Mouse (Mus musculus) heart, embryonic 11.5 days (tissue): ENCODE data around the gene Zc3h12c. TPM values are rescaled to one million over a fixed set of nuclear protein-coding genes. Genes with fewer than 3 reads are reported as not detected.
A peak's percentile ranks its signal among the peaks of the same experiment; 100 is the strongest.

Experiments used
- ATAC-seq: fragments of 200-750 bp; cut with Nextera tagmentation; replicated peaks from 2 replicates; pipeline ENCODE4 v1.8.0; 2017; ENCODE audit warnings: moderate library complexity; ENCODE audit not compliant: insufficient number of reproducible peaks, low FRiP score, low TSS enrichment
- H3K27ac ChIP-seq: fragments of 300-500 bp; sonication (generic); 2 replicates; pipeline ENCODE4 v1.5.1; 2014; ENCODE audit warnings: mild to moderate bottlenecking, low read depth, low read length
- H3K27me3 ChIP-seq: fragments of 300-500 bp; sonication (generic); 2 replicates; pipeline ENCODE4 v1.6.1; 2014; ENCODE audit warnings: mild to moderate bottlenecking, low read length, mixed read lengths; ENCODE audit not compliant: control insufficient read depth, insufficient read depth
- H3K36me3 ChIP-seq: fragments of 300-500 bp; sonication (generic); 2 replicates; pipeline ENCODE4 v1.6.1; 2014; ENCODE audit warnings: mild to moderate bottlenecking, low read length, moderate library complexity, mixed read lengths; ENCODE audit not compliant: control insufficient read depth, insufficient read depth
- H3K4me1 ChIP-seq: fragments of 300-500 bp; sonication (generic); 2 replicates; pipeline ENCODE4 v1.6.1; 2014; ENCODE audit warnings: low read length; ENCODE audit not compliant: control insufficient read depth, insufficient read depth
- H3K4me2 ChIP-seq: fragments of 300-500 bp; sonication (generic); 2 replicates; pipeline ENCODE4 v1.6.1; 2014; ENCODE audit warnings: mild to moderate bottlenecking, moderate library complexity
- H3K4me3 ChIP-seq: fragments of 300-500 bp; sonication (generic); 2 replicates; pipeline ENCODE4 v1.5.1; 2014; ENCODE audit warnings: low read depth, low read length
- H3K9ac ChIP-seq: fragments of 300-500 bp; sonication (generic); 2 replicates; pipeline ENCODE4 v1.6.1; 2014; ENCODE audit warnings: mild to moderate bottlenecking, low read depth, low read length, moderate library complexity
- H3K9me3 ChIP-seq: fragments of 300-500 bp; sonication (generic); replicated peaks from 2 replicates; pipeline ENCODE4 v1.6.1; 2016; ENCODE audit warnings: low read length; ENCODE audit not compliant: control insufficient read depth
- WGBS: fragments of 180-500 bp; shearing (Covaris S2); extraction: QIAGEN DNeasy Blood & Tissue Kit; methylation state at CpG from one replicate; pipeline ENCODE4 v1.1.7; 2014; ENCODE audit not compliant: insufficient replicate concordance; 5-methylcytosine and 5-hydroxymethylcytosine counted together
- polyA plus RNA-seq: library from polyadenylated mRNA; unstranded; fragments of >200 nt; fragmentation: Nextera tagmentation; extraction: Ambion mirVana; gene quantifications from 2 replicates; pipeline ENCODE4 v1.2.1, GENCODE M21; 2014

Zc3h12c gene
- polyA plus RNA-seq, 1 experiment from 2014 or later = 3.8 TPM

- 70% methylated on average over 8 of the region's 8 CpGs for WGBS
- Histone ChIP-seq H3K4me1 (peaks cover 17% of the 10 kb centered on the region), H3K4me3 (no peak overlapping the region), H3K36me3 (no peaks in the 10 kb centered on the region), H3K9me3 (no peaks in the 10 kb centered on the region), H3K4me2 (no peak overlapping the region), H3K27me3 (no peaks in the 10 kb centered on the region), H3K27ac (no peak overlapping the region), H3K9ac (no peak overlapping the region)
- ATAC-seq = no peak
These were observed 64.2 kb downstream of the Zc3h12c start for GRCm38 (mm10) chr9:52104225-52104615.

- H3K27ac ChIP-seq = no peak overlapping the region
- H3K9me3 ChIP-seq = no peaks in the 10 kb centered on the region
- H3K9ac ChIP-seq = no peak overlapping the region
- no peak overlapping the region for H3K4me2 ChIP-seq
- 63% methylated on average over 9 of the region's 9 CpGs for WGBS
- peaks cover 17% of the 10 kb centered on the region for H3K4me1 ChIP-seq
- no peak for ATAC-seq
- no peak overlapping the region for H3K4me3 ChIP-seq
- no peaks in the 10 kb centered on the region for H3K36me3 ChIP-seq
- no peaks in the 10 kb centered on the region for H3K27me3 ChIP-seq
These were observed 64.7 kb downstream of the Zc3h12c start for GRCm38 (mm10) chr9:52103448-52104224.

- Histone ChIP-seq H3K36me3 (no peaks in the 10 kb centered on the region), H3K9me3 (no peaks in the 10 kb centered on the region), H3K9ac (no peak overlapping the region), H3K4me1 (peaks cover 12% of the 10 kb centered on the region; the same call in 1 of the 2 replicates), H3K4me2 (no peak overlapping the region), H3K27ac (peak overlapping the region; percentile 68), H3K4me3 (no peak overlapping the region), H3K27me3 (no peaks in the 10 kb centered on the region)
- ATAC-seq = 0 out of 2 replicates have a peak, but pooled peaks have one; percentile 37
- WGBS = 52% methylated on average over 13 of the region's 13 CpGs
These were observed 66.1 kb downstream of the Zc3h12c start for GRCm38 (mm10) chr9:52102060-52102844.

GRCm38 (mm10) chr9:52100426-52100825 is 67.9 kb downstream of the Zc3h12c start:
- Histone ChIP-seq H3K9ac (no peak overlapping the region), H3K4me1 (peaks cover 12% of the 10 kb centered on the region; the same call in 1 of the 2 replicates), H3K27ac (no peak overlapping the region), H3K36me3 (no peaks in the 10 kb centered on the region), H3K27me3 (no peaks in the 10 kb centered on the region), H3K4me3 (no peak overlapping the region), H3K9me3 (no peaks in the 10 kb centered on the region), H3K4me2 (no peak overlapping the region)
- 79% methylated on average over 14 of the region's 14 CpGs for WGBS
- no peak for ATAC-seq

GRCm38 (mm10) chr9:52098600-52098999 is 69.8 kb downstream of the Zc3h12c start:
- H3K27ac ChIP-seq = no peak overlapping the region
- 0 out of 2 replicates have a peak, but pooled peaks have one; percentile 36 for ATAC-seq
- no peak overlapping the region for H3K9ac ChIP-seq
- no peak overlapping the region for H3K4me3 ChIP-seq
- H3K9me3 ChIP-seq = no peaks in the 10 kb centered on the region
- no peaks in the 10 kb centered on the region for H3K27me3 ChIP-seq
- H3K36me3 ChIP-seq = no peaks in the 10 kb centered on the region
- H3K4me2 ChIP-seq = no peak overlapping the region
- 2% methylated on average over 7 of the region's 7 CpGs for WGBS
- H3K4me1 ChIP-seq = peaks cover 18% of the 10 kb centered on the region

- 0% methylated on average over 1 of the region's 1 CpGs for WGBS
- Histone ChIP-seq H3K27ac (no peak overlapping the region), H3K9me3 (no peaks in the 10 kb centered on the region), H3K4me3 (no peak overlapping the region), H3K9ac (no peak overlapping the region), H3K27me3 (no peaks in the 10 kb centered on the region), H3K36me3 (no peaks in the 10 kb centered on the region), H3K4me2 (no peak overlapping the region), H3K4me1 (peaks cover 25% of the 10 kb centered on the region)
- ATAC-seq = no peak
These were observed 71.0 kb downstream of the Zc3h12c start for GRCm38 (mm10) chr9:52097386-52097785.

- no peaks in the 10 kb centered on the region for H3K9me3 ChIP-seq
- peaks cover 26% of the 10 kb centered on the region for H3K4me1 ChIP-seq
- no peaks in the 10 kb centered on the region for H3K27me3 ChIP-seq
- no peaks in the 10 kb centered on the region for H3K36me3 ChIP-seq
- 0 out of 2 replicates have a peak overlapping the region, but pooled peaks have one; percentile 35 for H3K27ac ChIP-seq
- no peak overlapping the region for H3K4me2 ChIP-seq
- 64% methylated on average over 3 of the region's 3 CpGs for WGBS
- H3K4me3 ChIP-seq = no peak overlapping the region
- no peak overlapping the region for H3K9ac ChIP-seq
- ATAC-seq = no peak
These were observed 72.7 kb downstream of the Zc3h12c start for GRCm38 (mm10) chr9:52095666-52096065.

- Histone ChIP-seq H3K27me3 (no peaks in the 10 kb centered on the region), H3K4me3 (no peak overlapping the region), H3K9me3 (no peaks in the 10 kb centered on the region), H3K27ac (no peak overlapping the region), H3K36me3 (no peaks in the 10 kb centered on the region), H3K9ac (no peak overlapping the region), H3K4me1 (peaks cover 26% of the 10 kb centered on the region), H3K4me2 (no peak overlapping the region)
- ATAC-seq = no peak
- WGBS = 75% methylated on average over 10 of the region's 10 CpGs
These were observed 73.8 kb downstream of the Zc3h12c start for GRCm38 (mm10) chr9:52094471-52094980.
